Mouse (Mus musculus) kidney, embryonic 16.5 days (tissue): ENCODE measurements around the gene Rbm6. TPM values are rescaled to one million over a fixed set of nuclear protein-coding genes. Genes with fewer than 3 reads are reported as not detected.
A peak's percentile ranks its signal among the peaks of the same experiment; 100 is the strongest.

ENCODE experiments used
- ATAC-seq: fragments of 200-750 bp; cut with Nextera tagmentation; 2 replicates; pipeline ENCODE4 v1.8.0; 2017; ENCODE audit warnings: moderate TSS enrichment; ENCODE audit not compliant: low FRiP score, low TSS enrichment
- H3K27ac ChIP-seq: fragments of 300-500 bp; sonication (generic); 2 replicates; pipeline ENCODE4 v1.5.1; 2014; ENCODE audit warnings: low read length
- H3K27me3 ChIP-seq: fragments of 300-500 bp; sonication (generic); 2 replicates; pipeline ENCODE4 v1.6.1; 2014; ENCODE audit warnings: low read length, control low read depth, mixed read lengths; ENCODE audit not compliant: insufficient read depth
- H3K36me3 ChIP-seq: fragments of 300-500 bp; sonication (generic); 2 replicates; pipeline ENCODE4 v1.6.1; 2014; ENCODE audit warnings: low read length, control low read depth, mixed read lengths; ENCODE audit not compliant: insufficient read depth
- H3K4me1 ChIP-seq: fragments of 300-500 bp; sonication (generic); 2 replicates; pipeline ENCODE4 v1.6.1; 2014; ENCODE audit warnings: low read length, control low read depth, mixed read lengths; ENCODE audit not compliant: insufficient read depth
- H3K4me2 ChIP-seq: fragments of 300-500 bp; sonication (generic); replicated peaks from 2 replicates; pipeline ENCODE4 v1.6.1; 2014; ENCODE audit warnings: low read depth, low read length
- H3K4me3 ChIP-seq: fragments of 300-500 bp; sonication (generic); 2 replicates; pipeline ENCODE4 v1.5.1; 2014; ENCODE audit warnings: mild to moderate bottlenecking, low read length
- H3K9ac ChIP-seq: fragments of 300-500 bp; sonication (generic); replicated peaks from 2 replicates; pipeline ENCODE4 v1.6.1; 2014; ENCODE audit warnings: low read length
- H3K9me3 ChIP-seq: fragments of 300-500 bp; sonication (generic); 2 replicates; pipeline ENCODE4 v1.6.1; 2016; ENCODE audit warnings: low read length, control low read depth
- WGBS: fragments of 180-500 bp; shearing (Covaris S2); extraction: QIAGEN DNeasy Blood & Tissue Kit; methylation state at CpG from one replicate; pipeline ENCODE4 v1.1.7; 2014; 5-methylcytosine and 5-hydroxymethylcytosine counted together
- polyA plus RNA-seq: library from polyadenylated mRNA; unstranded; fragments of >200 nt; fragmentation: Nextera tagmentation; extraction: Ambion mirVana; gene quantifications from 2 replicates; pipeline ENCODE4 v1.2.1, GENCODE M21; 2015

Rbm6 gene
- polyA plus RNA-seq, 1 experiment from 2014 or later = 71.5 TPM

DNA sequence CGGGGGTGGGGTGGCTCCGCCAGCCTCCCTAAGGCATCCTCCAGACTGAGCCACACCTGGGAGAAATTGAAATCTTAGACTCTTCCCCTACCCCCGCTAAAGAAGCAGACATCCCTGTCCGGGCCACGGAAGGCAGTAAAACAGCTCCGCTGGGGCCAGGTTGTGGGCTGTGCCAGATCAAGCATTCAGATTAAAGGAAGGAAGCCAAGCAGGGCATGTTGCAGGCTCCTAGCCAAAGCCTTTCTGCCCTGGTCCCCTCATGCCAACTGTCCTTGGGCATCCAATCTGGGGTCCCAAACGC is 136.9 kb downstream of the Rbm6 start:
- Histone ChIP-seq H3K9ac (peak overlapping the region; percentile 37), H3K27me3 (no peaks in the 10 kb centered on the region), H3K4me3 (peak overlapping the region; percentile 15; the same call in 1 of the 2 replicates), H3K4me1 (peaks cover 32% of the 10 kb centered on the region), H3K9me3 (no peaks in the 10 kb centered on the region), H3K4me2 (peak overlapping the region; percentile 48), H3K36me3 (peaks cover 24% of the 10 kb centered on the region), H3K27ac (peak overlapping the region; percentile 90)
- peak; percentile 88 for ATAC-seq
- 0% methylated on average over 7 of the region's 7 CpGs for WGBS

- Histone ChIP-seq H3K9ac (peak overlapping the region; percentile 37), H3K4me3 (peak overlapping the region; percentile 15; the same call in 1 of the 2 replicates)
- 5% methylated on average over 17 of the region's 17 CpGs for WGBS
Observed at GRCm38 (mm10) chr9:107735356-107736184, 137.5 kb downstream of the Rbm6 start.

DNA sequence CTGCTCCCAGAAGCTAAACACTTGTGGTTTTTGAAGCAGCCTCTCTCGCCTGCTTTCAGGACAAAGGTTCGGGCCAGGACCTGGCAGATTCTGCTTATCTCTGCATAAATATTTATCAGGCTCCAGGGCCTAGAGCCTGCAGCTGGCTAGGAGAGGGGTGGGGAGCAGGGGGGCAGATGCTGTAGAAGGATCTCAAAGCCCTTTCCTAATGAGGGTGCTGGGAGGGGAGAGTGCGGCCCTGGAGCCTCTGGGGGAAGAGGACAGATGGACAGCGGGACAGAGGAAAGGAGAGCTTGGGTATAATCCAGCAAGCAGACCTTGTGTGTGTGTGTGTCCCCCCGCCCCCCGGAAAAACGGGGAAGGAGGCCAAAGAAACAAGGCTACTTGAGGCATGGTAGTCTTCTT is 138.5 kb downstream of the Rbm6 start:
- H3K9ac ChIP-seq = peak overlapping the region; percentile 37; the same call in 1 of the 2 replicates

More at GRCm38 (mm10) chr9:107735356-107736184, 137.5 kb downstream of the Rbm6 start:
- Histone ChIP-seq H3K36me3 (peaks cover 18% of the 10 kb centered on the region), H3K27ac (peak overlapping the region; percentile 90), H3K27me3 (no peaks in the 10 kb centered on the region), H3K4me2 (peak overlapping the region; percentile 48), H3K4me1 (peaks cover 37% of the 10 kb centered on the region), H3K9me3 (no peaks in the 10 kb centered on the region)
- ATAC-seq = peak; percentile 49

DNA sequence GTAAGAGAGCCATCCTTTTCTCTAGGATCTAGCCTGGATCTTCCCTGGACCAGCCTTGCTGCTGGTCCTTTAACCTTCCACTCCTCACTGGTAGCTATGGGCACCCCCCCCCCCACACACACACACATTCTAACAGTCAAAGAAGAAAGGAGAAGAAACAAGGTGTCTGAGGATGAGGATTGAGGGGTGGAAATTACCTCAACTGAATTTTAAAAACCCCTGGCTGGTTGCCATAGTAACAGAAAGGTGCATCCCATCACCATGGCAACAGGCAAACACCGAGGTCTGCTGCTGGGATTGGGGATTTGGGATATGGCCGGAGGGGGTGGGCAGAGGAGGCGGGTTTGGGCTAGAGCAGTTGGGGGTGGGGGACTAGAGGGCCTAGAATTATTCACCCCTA is 143.3 kb downstream of the Rbm6 start:
- H3K36me3 ChIP-seq = no peaks in the 10 kb centered on the region
- H3K4me2 ChIP-seq = no peak overlapping the region
- H3K9ac ChIP-seq = no peak overlapping the region
- ATAC-seq = no peak
- 49% methylated on average over 3 of the region's 3 CpGs for WGBS
- H3K27me3 ChIP-seq = no peaks in the 10 kb centered on the region
- H3K4me3 ChIP-seq = no peak overlapping the region
- no peaks in the 10 kb centered on the region for H3K9me3 ChIP-seq
- H3K4me1 ChIP-seq = peaks cover 46% of the 10 kb centered on the region
- H3K27ac ChIP-seq = no peak overlapping the region

More for the DNA sequence above, 138.5 kb downstream of the Rbm6 start:
- Histone ChIP-seq H3K4me1 (peaks cover 42% of the 10 kb centered on the region), H3K4me2 (no peak overlapping the region; the same call in 1 of the 2 replicates), H3K36me3 (peaks cover 8% of the 10 kb centered on the region; the same call in 1 of the 2 replicates), H3K9me3 (no peaks in the 10 kb centered on the region), H3K27ac (peak overlapping the region; percentile 90), H3K4me3 (no peak overlapping the region), H3K27me3 (no peaks in the 10 kb centered on the region)
- WGBS = 30% methylated on average over 7 of the region's 7 CpGs
- no peak for ATAC-seq

DNA sequence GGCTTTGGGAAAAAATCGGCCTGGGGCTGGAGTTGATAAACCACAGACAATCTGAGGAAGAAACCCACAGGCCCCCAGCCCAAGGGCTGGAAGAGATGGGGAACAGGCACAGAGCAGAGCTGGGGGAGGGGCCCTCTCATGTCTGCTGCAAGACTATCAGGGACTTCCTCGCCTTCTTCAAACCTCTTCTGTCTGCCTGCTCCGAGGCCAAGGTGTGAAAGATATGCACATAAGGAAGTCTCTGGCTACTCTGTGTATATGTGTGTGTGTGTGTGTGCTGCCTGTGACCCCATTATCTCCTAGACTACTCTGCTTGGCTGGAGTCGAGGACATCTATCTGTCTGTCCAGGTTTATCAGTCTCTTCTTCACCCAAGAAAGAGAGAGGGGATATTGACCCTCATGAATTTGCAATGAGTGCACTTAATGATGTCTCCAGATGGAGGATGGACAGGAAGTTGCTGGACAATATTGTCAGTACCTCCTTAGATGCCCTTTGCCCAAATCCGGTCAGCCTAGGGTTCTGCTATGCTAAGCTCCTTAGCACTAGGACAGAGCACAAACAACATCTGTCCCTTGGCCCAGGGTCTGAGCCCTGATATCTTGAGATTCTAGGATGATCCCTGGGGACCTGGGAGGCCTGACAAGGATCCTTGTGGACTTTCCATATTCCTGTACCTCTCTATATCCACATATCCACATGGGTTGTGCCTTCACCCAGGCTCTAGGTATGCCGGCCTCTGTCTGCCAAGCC is 143.9 kb downstream of the Rbm6 start:
- no peaks in the 10 kb centered on the region for H3K36me3 ChIP-seq
- no peak overlapping the region for H3K4me2 ChIP-seq
- no peaks in the 10 kb centered on the region for H3K27me3 ChIP-seq
- H3K9me3 ChIP-seq = no peaks in the 10 kb centered on the region
- WGBS = 70% methylated on average over 6 of the region's 6 CpGs
- no peak for ATAC-seq
- no peak overlapping the region for H3K27ac ChIP-seq
- H3K9ac ChIP-seq = no peak overlapping the region
- H3K4me1 ChIP-seq = peaks cover 46% of the 10 kb centered on the region
- H3K4me3 ChIP-seq = no peak overlapping the region

DNA sequence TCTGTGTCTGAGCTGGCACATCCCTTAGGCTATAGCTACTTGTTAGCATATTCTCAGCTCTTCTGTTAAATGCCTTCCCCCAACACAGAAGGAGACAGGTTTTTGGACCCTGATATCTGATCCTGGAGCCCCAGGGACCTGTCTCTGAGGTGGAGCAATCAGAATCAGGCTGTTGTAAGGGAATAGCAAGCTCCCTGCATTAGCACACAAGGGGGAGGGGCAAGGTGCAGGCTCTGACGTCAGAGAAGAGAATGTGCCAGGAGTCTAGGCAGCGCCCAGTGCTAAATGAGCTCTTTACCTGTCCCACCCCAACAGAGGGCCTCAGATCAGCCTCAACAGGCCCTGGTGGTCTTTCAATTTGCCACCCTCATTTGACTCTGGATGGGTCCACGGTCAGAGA is 146.0 kb downstream of the Rbm6 start:
- 42% methylated on average over 3 of the region's 3 CpGs for WGBS
- Histone ChIP-seq H3K27me3 (no peaks in the 10 kb centered on the region), H3K4me3 (no peak overlapping the region), H3K4me2 (no peak overlapping the region), H3K9ac (no peak overlapping the region; the same call in 1 of the 2 replicates), H3K9me3 (no peaks in the 10 kb centered on the region), H3K4me1 (peaks cover 66% of the 10 kb centered on the region), H3K27ac (peak overlapping the region; percentile 57), H3K36me3 (no peaks in the 10 kb centered on the region)
- no peak for ATAC-seq

DNA sequence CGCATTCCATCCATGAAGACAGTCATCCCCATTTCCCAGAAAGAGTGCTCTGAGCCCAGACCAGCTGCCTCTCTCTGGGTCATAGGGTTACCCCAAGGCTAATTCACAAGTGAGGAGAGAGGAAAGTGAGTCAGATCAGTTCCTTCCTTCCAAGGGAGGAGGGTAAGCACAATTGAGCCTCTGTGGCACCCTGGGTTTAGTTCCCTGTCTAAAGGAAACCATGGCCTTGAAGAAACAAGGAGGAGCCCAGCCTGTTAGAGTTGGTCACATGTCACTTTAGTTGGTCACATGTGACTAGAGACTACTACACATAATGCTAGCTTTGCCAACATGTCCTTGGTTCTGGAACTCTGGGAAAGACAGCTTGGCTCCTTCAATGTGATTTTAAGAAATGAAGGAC is 148.2 kb downstream of the Rbm6 start:
- H3K27ac ChIP-seq = peak overlapping the region; percentile 90
- no peak overlapping the region for H3K4me3 ChIP-seq
- peaks cover 68% of the 10 kb centered on the region for H3K4me1 ChIP-seq
- no peak for ATAC-seq
- 88% methylated on average over 1 of the region's 1 CpGs for WGBS
- H3K9me3 ChIP-seq = no peaks in the 10 kb centered on the region
- H3K27me3 ChIP-seq = no peaks in the 10 kb centered on the region
- H3K4me2 ChIP-seq = no peak overlapping the region
- H3K9ac ChIP-seq = 0 out of 2 replicates have a peak overlapping the region, but pooled peaks have one; percentile 14
- H3K36me3 ChIP-seq = no peaks in the 10 kb centered on the region

DNA sequence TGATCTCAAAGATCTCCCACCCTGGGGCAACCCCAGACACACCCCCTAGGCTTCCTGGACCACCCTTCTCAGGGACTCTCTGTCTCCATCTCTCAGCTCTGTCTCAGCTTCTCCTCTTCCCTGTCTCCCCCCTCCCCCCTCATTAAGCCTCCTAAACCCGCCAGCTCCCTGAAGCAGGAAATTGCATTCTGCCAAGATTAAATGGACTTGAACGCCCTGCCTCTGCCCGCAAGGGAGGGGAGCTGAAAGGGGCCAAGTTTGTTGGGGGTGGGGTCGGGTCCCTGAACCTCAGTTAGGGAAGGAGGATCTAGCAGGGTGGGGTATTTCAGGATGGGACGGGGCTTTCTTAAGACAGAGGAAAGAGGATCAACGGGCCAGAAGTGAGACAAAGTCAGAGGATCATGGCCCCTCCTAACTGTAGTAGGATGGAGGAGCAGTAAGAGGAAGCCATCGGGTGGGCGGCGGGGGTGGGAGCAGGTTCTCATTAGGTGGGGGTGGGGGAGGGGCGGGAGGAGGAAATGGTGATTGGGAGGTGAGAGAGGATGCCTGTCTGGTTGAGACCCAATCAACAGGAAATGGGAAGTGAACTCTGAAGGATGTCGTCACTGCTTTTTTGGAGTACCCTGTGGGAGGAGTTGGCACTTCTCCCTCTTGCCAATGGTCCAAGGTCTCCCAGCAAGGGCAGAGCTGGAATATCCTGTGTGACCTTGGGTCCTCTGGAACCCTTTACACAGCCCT is 149.1 kb downstream of the Rbm6 start:
- H3K4me3 ChIP-seq = no peak overlapping the region
- no peaks in the 10 kb centered on the region for H3K27me3 ChIP-seq
- peaks cover 68% of the 10 kb centered on the region for H3K4me1 ChIP-seq
- H3K9ac ChIP-seq = no peak overlapping the region; the same call in 1 of the 2 replicates
- 2% methylated on average over 10 of the region's 11 CpGs for WGBS
- peak overlapping the region; percentile 90 for H3K27ac ChIP-seq
- peak overlapping the region; percentile 50 for H3K4me2 ChIP-seq
- peak; percentile 75 for ATAC-seq
- no peaks in the 10 kb centered on the region for H3K9me3 ChIP-seq
- no peaks in the 10 kb centered on the region for H3K36me3 ChIP-seq
